Mouse (Mus musculus): Measurements from ENCODE around the gene Sgo1.
A peak's percentile ranks its signal among the peaks of the same experiment; 100 is the strongest.
"Not testable (repeated sequence)": the region's sequence is repeated elsewhere in the genome, so short reads cannot be mapped to it uniquely, and the experiment has no call there.

Sgo1 gene

GRCm38 (mm10) chr17:53688877-53689802 lies at the start of gene Sgo1:
TSS of gene Sgo1 (minus strand) at chr17:53689333.
- DNase-seq: peak; percentile 98

- not testable (repeated sequence) for DNase-seq
Measured at GRCm38 (mm10) chr17:53718916-53719315, 29.8 kb upstream of the Sgo1 start.

- DNase-seq: no peak
Measured at GRCm38 (mm10) chr17:53718474-53718873, 29.3 kb upstream of the Sgo1 start.

GRCm38 (mm10) chr17:53715161-53715560 lies 26.0 kb upstream of the Sgo1 start:
- not testable (repeated sequence) for DNase-seq

GRCm38 (mm10) chr17:53714453-53714852 lies 25.3 kb upstream of the Sgo1 start:
- no peak for DNase-seq

- DNase-seq: not testable (repeated sequence)
Measured at GRCm38 (mm10) chr17:53697521-53697920, 8.4 kb upstream of the Sgo1 start.

GRCm38 (mm10) chr17:53694039-53694438 lies 4.9 kb upstream of the Sgo1 start:
- DNase-seq: peak; percentile 28

- no peak for DNase-seq
Measured at GRCm38 (mm10) chr17:53689946-53690345, 813 bp upstream of the Sgo1 start.

GRCm38 (mm10) chr17:53688321-53688720 lies 812 bp downstream of the Sgo1 start:
- DNase-seq: no peak

- no peak for DNase-seq
Measured at GRCm38 (mm10) chr17:53678716-53679115, 10.4 kb downstream of the Sgo1 start.

GRCm38 (mm10) chr17:53670453-53670852 lies 18.7 kb downstream of the Sgo1 start:
- DNase-seq: no peak

- DNase-seq: no peak
Measured at GRCm38 (mm10) chr17:53664703-53665382, 24.3 kb downstream of the Sgo1 start.

GRCm38 (mm10) chr17:53664267-53664666 lies 24.9 kb downstream of the Sgo1 start:
- DNase-seq: no peak

- no peak for DNase-seq
Measured at GRCm38 (mm10) chr17:53661056-53661840, 27.9 kb downstream of the Sgo1 start.

- no peak for DNase-seq
Measured at GRCm38 (mm10) chr17:53659738-53660137, 29.4 kb downstream of the Sgo1 start.

- DNase-seq: no peak
Measured at GRCm38 (mm10) chr17:53659230-53659629, 29.9 kb downstream of the Sgo1 start.

GRCm38 (mm10) chr17:53658668-53659067 lies 30.5 kb downstream of the Sgo1 start:
- no peak for DNase-seq

- peak; percentile 49 for DNase-seq
Measured at GRCm38 (mm10) chr17:53657391-53657790, 31.7 kb downstream of the Sgo1 start.

GRCm38 (mm10) chr17:53656369-53656860 lies 32.7 kb downstream of the Sgo1 start:
- no peak for DNase-seq

GRCm38 (mm10) chr17:53655959-53656358 lies 33.2 kb downstream of the Sgo1 start:
- DNase-seq: no peak

GRCm38 (mm10) chr17:53655081-53655480 lies 34.1 kb downstream of the Sgo1 start:
- DNase-seq: no peak

- DNase-seq: no peak
Measured at GRCm38 (mm10) chr17:53654596-53654995, 34.5 kb downstream of the Sgo1 start.

- no peak for DNase-seq
Measured at GRCm38 (mm10) chr17:53650251-53650661, 38.9 kb downstream of the Sgo1 start.

Data from thymus, postnatal 4 days (tissue).